14 mouse cellular contexts compared by ENCODE assay signal in the genomic region with DNA sequence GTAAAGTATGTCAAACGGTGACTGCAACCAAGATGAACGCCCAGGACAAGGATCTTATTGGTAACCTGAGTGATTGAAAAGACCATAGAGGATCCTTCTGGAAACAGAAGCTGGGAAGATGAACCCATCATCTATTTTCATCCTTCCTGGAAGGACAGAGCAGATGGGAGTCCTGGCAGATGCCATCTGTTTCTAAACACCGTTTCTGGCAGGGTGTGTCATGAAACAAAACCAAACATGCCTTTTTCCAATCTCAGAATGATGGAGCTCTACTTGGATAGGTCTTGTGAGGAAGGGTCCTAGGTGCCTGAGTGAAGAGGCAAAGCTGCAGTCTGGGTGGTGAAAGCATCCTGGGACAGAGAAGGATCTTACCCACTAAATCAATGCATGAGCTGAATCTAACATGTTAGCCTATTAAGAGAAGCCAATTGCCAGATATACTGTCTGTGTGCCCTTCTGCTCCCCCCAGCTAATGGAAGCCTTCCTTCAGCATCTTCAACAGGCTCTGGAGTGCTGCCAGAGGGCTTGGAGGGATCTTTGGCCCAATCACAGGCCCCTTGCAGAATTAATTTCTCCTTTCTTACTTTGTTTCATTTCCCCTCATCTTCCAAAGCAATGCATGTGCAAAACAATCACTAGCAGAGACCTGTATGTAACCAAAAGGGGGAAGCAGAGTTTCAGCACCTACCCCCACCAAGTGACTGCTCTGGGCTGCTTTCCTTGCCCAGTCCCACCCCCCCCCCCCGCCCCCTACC.
DNase-seq lines count a peak whose midpoint lies in the region; ATAC-seq lines count a peak whose summit lies in the region.
"Had no signal": no experiment of that assay in that cellular context is flagged by ENCODE, and none has a peak within 500 bp of the region (broad histone marks: within the 10 kb centered on the region; RNA-seq: fewer than 3 reads in every experiment).

No protein-coding gene starts in this region.

- H3K4me3 ChIP-seq in neural tube, embryonic 11.5 days (ENCODE audit: low read depth, low read length), result no peak overlapping the region
- H3K4me3 ChIP-seq in heart, embryonic 10.5 days, result no peak overlapping the region
- H3K4me3 ChIP-seq: embryonic facial prominence, embryonic 10.5 days; gastrocnemius, adult 2 months; liver, embryonic 13.5 days; myocyte had no signal

- H3K9me3 ChIP-seq in neural tube, embryonic 11.5 days (ENCODE audit: control insufficient read depth, low read length), result no peaks in the 10 kb centered on the region
- H3K9me3 ChIP-seq in heart, embryonic 10.5 days, result no peaks in the 10 kb centered on the region
- H3K9me3 ChIP-seq: embryonic facial prominence, embryonic 10.5 days; liver, embryonic 13.5 days had no signal

- H3K4me2 ChIP-seq in neural tube, embryonic 11.5 days (ENCODE audit: low read depth), result no peak overlapping the region
- H3K4me2 ChIP-seq: liver, embryonic 13.5 days had no signal

- H3K27me3 ChIP-seq in neural tube, embryonic 11.5 days (ENCODE audit: control insufficient read depth, insufficient read depth, low read length), result no peaks in the 10 kb centered on the region
- H3K27me3 ChIP-seq in heart, embryonic 10.5 days (ENCODE audit: insufficient read depth, poor library complexity, severe bottlenecking), result 0 out of 2 replicates have a peak, but pooled peaks cover 18% of the 10 kb centered on the region

- DNase-seq in neural tube, embryonic 11.5 days (ENCODE audit: low spot score), result no peak
- no peak for DNase-seq in neural tube, embryonic 10.5 days (ENCODE audit: extremely low spot score, low spot score)
- peak; percentile 80 to 82 for DNase-seq in cerebellum, postnatal 25 days
- DNase-seq in left cerebral cortex, postnatal 36 days (ENCODE audit: low spot score in 2 of 2), result peak; percentile 54 to 70
- DNase-seq in spleen, postnatal 10 days (ENCODE audit: low spot score in 2 of 2), result no peak
- DNase-seq in heart, embryonic 10.5 days (ENCODE audit: low spot score), result no peak
- DNase-seq in embryo, embryonic 11 days, result no peak
- DNase-seq: adrenal gland, postnatal 25 days; gastrocnemius, adult 2 months; heart, postnatal 4 days; kidney, postnatal 36 days; liver, embryonic 13.5 days had no signal

- intact Hi-C loops in left cerebral cortex, postnatal 36 days (cut with DNase I), result loop anchor here (2.0 to 5.0 kb wide), 2 partner anchors 56 to 58 kb away; no protein-coding TSS in a partner anchor

- peak overlapping the region; percentile 27; the same call in 1 of the 2 replicates for H3K27ac ChIP-seq in neural tube, embryonic 11.5 days (ENCODE audit: low read depth, low read length)
- H3K27ac ChIP-seq in heart, embryonic 10.5 days, result no peak overlapping the region
- H3K27ac ChIP-seq: embryonic facial prominence, embryonic 10.5 days; gastrocnemius, adult 2 months; liver, embryonic 13.5 days had no signal

- no peak for ATAC-seq in neural tube, embryonic 11.5 days (ENCODE audit: insufficient read depth, low FRiP score, low TSS enrichment)

- no peaks in the 10 kb centered on the region for H3K36me3 ChIP-seq in neural tube, embryonic 11.5 days (ENCODE audit: control insufficient read depth, insufficient read depth, low read length)
- H3K36me3 ChIP-seq in heart, embryonic 10.5 days, result no peaks in the 10 kb centered on the region
- H3K36me3 ChIP-seq: embryonic facial prominence, embryonic 10.5 days; liver, embryonic 13.5 days had no signal

- no peak overlapping the region for H3K9ac ChIP-seq in neural tube, embryonic 11.5 days (ENCODE audit: low read length)
- H3K9ac ChIP-seq: liver, embryonic 13.5 days had no signal

- no peaks in the 10 kb centered on the region for H3K4me1 ChIP-seq in neural tube, embryonic 11.5 days (ENCODE audit: control insufficient read depth, insufficient read depth, low read length)
- peaks cover 29% of the 10 kb centered on the region for H3K4me1 ChIP-seq in heart, embryonic 10.5 days

- 76% methylated on average over 4 of the region's 4 CpGs for WGBS in neural tube, embryonic 11.5 days
- WGBS in heart, embryonic 10.5 days, result 80% methylated on average over 4 of the region's 4 CpGs

Comparison
In these comparisons a context has a peak if more than half of its experiments do, and no peak if none do; other contexts are left out.
1. DNase-seq: peak in cerebellum, postnatal 25 days (2 of 2) and left cerebral cortex, postnatal 36 days (2 of 2); none in neural tube, embryonic 11.5 days (single experiment), neural tube, embryonic 10.5 days (single experiment), spleen, postnatal 10 days (0 of 2), heart, embryonic 10.5 days (single experiment) and embryo, embryonic 11 days (single experiment).